8 mouse cellular contexts compared by ENCODE assay signal in the genomic region with DNA sequence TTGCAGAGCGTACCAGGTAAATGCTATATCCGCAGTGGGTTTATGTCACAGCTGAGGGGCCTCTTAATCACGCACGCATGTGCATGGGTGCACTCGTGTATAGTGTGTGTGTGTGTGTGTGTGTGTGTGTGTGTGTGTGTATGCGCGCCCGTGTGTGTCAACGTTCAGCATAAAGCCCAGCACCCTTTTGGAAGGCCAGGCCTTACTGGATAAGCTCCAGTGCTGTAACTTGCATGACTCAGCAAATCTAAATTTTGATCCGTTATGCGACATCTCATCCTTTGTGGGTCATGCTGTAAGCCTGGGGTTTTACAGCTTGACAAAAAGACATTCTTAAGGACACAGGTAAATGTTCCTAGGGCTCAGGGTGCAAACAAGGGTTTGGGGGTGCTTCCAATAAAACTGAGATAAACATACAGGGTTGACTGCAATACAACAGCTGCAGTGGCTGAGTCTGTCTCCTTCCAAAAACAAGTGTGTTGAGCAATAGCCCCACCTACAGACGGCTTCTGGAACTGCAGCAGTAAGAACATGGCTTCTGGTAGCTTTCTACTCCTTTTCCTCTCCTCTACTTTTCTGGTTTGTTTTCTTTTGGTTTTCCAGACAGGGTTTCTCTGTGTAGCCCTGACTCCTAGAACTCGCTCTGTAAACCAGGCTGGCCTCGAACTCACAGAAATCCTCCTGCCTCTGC. TPM values are rescaled to one million over a fixed set of nuclear protein-coding genes. Genes with fewer than 3 reads are reported as not detected.
DNase-seq lines count a peak whose midpoint lies in the region; ATAC-seq and TF ChIP-seq lines count a peak whose summit lies in the region.

No protein-coding gene starts in this region.

- H3K27ac ChIP-seq in ES-Bruce4 (ENCODE audit: insufficient read depth, low read length), result peak overlapping the region; percentile 34; the same call in 1 of the 2 replicates
- no peak overlapping the region for H3K27ac ChIP-seq in embryonic facial prominence, embryonic 11.5 days (replicated peaks; ENCODE audit: low read depth, low read length)
- no peak overlapping the region for H3K27ac ChIP-seq in heart, postnatal 0 days (ENCODE audit: low read depth)
- peak overlapping the region; percentile 82 for H3K27ac ChIP-seq in layer of hippocampus, adult 2 months
- no peak overlapping the region for H3K27ac ChIP-seq in lung, embryonic 14.5 days (ENCODE audit: low read depth)

- TF ChIP-seq CTCF in ES-Bruce4 (IDR thresholded peaks at IDR 0.05; ENCODE audit: low read depth, low read length), result peak; percentile 40
- TF ChIP-seq CTCF in heart, postnatal 0 days (IDR thresholded peaks at IDR 0.05; ENCODE audit: low read depth), result peak; percentile 89
- peak; percentile 99 for TF ChIP-seq CTCF in layer of hippocampus, adult 2 months (conservative IDR thresholded peaks at IDR 0.05)
- TF ChIP-seq CTCF in lung, embryonic 14.5 days (IDR thresholded peaks at IDR 0.05; ENCODE audit: low read depth), result peak; percentile 82

- no peak for TF ChIP-seq EP300 in ES-Bruce4 (IDR thresholded peaks at IDR 0.05; ENCODE audit: insufficient read depth, low read depth, low read length)
- TF ChIP-seq EP300 in heart, postnatal 0 days (IDR thresholded peaks at IDR 0.05; ENCODE audit: low read depth), result no peak

- H3K4me1 ChIP-seq in ES-Bruce4 (ENCODE audit: control insufficient read depth, insufficient read depth, low read length), result no peaks in the 10 kb centered on the region
- H3K4me1 ChIP-seq in embryonic facial prominence, embryonic 11.5 days (ENCODE audit: control insufficient read depth, insufficient read depth, low read length), result no peaks in the 10 kb centered on the region
- H3K4me1 ChIP-seq in heart, postnatal 0 days (ENCODE audit: control insufficient read depth, insufficient read depth), result no peaks in the 10 kb centered on the region
- no peaks in the 10 kb centered on the region for H3K4me1 ChIP-seq in lung, embryonic 14.5 days (ENCODE audit: insufficient read depth)

- DNase-seq in adrenal gland, postnatal 14 days, result peak; percentile 72
- peak; percentile 83 for DNase-seq in embryonic facial prominence, embryonic 11.5 days (ENCODE audit: low spot score)
- DNase-seq in heart, postnatal 0 days (ENCODE audit: low spot score), result peak; percentile 55
- DNase-seq in layer of hippocampus, adult 2 months (ENCODE audit: low spot score in 2 of 2), result peak; percentile 72 to 85
- peak; percentile 89 for DNase-seq in lung, embryonic 14.5 days
- DNase-seq in retina, embryonic 14.5 days (ENCODE audit: low spot score), result peak; percentile 87
- DNase-seq in urinary bladder, postnatal 36 days (ENCODE audit: low spot score in 2 of 2), result peak; percentile 32 to 55

- WGBS in embryonic facial prominence, embryonic 11.5 days, result 76% methylated on average over 14 of the region's 14 CpGs
- WGBS in heart, postnatal 0 days, result 63% methylated on average over 14 of the region's 14 CpGs
- WGBS in lung, embryonic 14.5 days, result 73% methylated on average over 14 of the region's 14 CpGs

- no peak overlapping the region for H3K4me3 ChIP-seq in ES-Bruce4 (ENCODE audit: low read depth, low read length)
- H3K4me3 ChIP-seq in embryonic facial prominence, embryonic 11.5 days (ENCODE audit: low read depth, low read length), result no peak overlapping the region
- no peak overlapping the region for H3K4me3 ChIP-seq in heart, postnatal 0 days (ENCODE audit: low read depth, low read length)
- H3K4me3 ChIP-seq in layer of hippocampus, adult 2 months, result no peak overlapping the region
- no peak overlapping the region for H3K4me3 ChIP-seq in lung, embryonic 14.5 days (ENCODE audit: low read depth, low read length)

- no peak overlapping the region for H3K9ac ChIP-seq in ES-Bruce4 (ENCODE audit: low read depth, poor library complexity, severe bottlenecking)
- H3K9ac ChIP-seq in embryonic facial prominence, embryonic 11.5 days (replicated peaks; ENCODE audit: low read length), result no peak overlapping the region
- no peak overlapping the region for H3K9ac ChIP-seq in heart, postnatal 0 days (replicated peaks; ENCODE audit: low read depth, low read length)
- H3K9ac ChIP-seq in lung, embryonic 14.5 days, result no peak overlapping the region

- H3K27me3 ChIP-seq in ES-Bruce4 (ENCODE audit: control insufficient read depth, insufficient read depth, low read length, poor library complexity, severe bottlenecking), result no peaks in the 10 kb centered on the region
- no peaks in the 10 kb centered on the region for H3K27me3 ChIP-seq in embryonic facial prominence, embryonic 11.5 days (ENCODE audit: control insufficient read depth, insufficient read depth, low read length)
- no peaks in the 10 kb centered on the region for H3K27me3 ChIP-seq in heart, postnatal 0 days (ENCODE audit: control insufficient read depth, insufficient read depth, low read length)
- H3K27me3 ChIP-seq in lung, embryonic 14.5 days (ENCODE audit: insufficient read depth, low read length), result no peaks in the 10 kb centered on the region

- no peak for TF ChIP-seq POLR2A in ES-Bruce4 (IDR thresholded peaks at IDR 0.05; ENCODE audit: insufficient read depth, low read length)

- ATAC-seq in embryonic facial prominence, embryonic 11.5 days (replicated peaks; ENCODE audit: insufficient number of reproducible peaks, low FRiP score, low TSS enrichment, low read depth), result no peak
- ATAC-seq in heart, postnatal 0 days (ENCODE audit: insufficient read depth, low read depth), result no peak; the same call in 1 of the 2 replicates
- ATAC-seq in lung, embryonic 14.5 days (ENCODE audit: insufficient read depth), result peak; percentile 49; the same call in 1 of the 2 replicates

- H3K9me3 ChIP-seq in ES-Bruce4 (replicated peaks; ENCODE audit: control insufficient read depth, insufficient read depth, low read length, poor library complexity, severe bottlenecking), result no peaks in the 10 kb centered on the region
- H3K9me3 ChIP-seq in embryonic facial prominence, embryonic 11.5 days (replicated peaks; ENCODE audit: control insufficient read depth, low read length), result no peaks in the 10 kb centered on the region
- no peaks in the 10 kb centered on the region for H3K9me3 ChIP-seq in heart, postnatal 0 days (replicated peaks; ENCODE audit: control insufficient read depth, low read length)
- no peaks in the 10 kb centered on the region for H3K9me3 ChIP-seq in lung, embryonic 14.5 days (ENCODE audit: low read depth, low read length)

- H3K36me3 ChIP-seq in ES-Bruce4 (ENCODE audit: control insufficient read depth, insufficient read depth, low read length, poor library complexity, severe bottlenecking), result no peaks in the 10 kb centered on the region
- H3K36me3 ChIP-seq in embryonic facial prominence, embryonic 11.5 days (replicated peaks; ENCODE audit: control insufficient read depth, insufficient read depth, low read depth, low read length), result no peaks in the 10 kb centered on the region
- no peaks in the 10 kb centered on the region for H3K36me3 ChIP-seq in heart, postnatal 0 days (replicated peaks; ENCODE audit: control insufficient read depth, insufficient read depth, low read length)
- H3K36me3 ChIP-seq in lung, embryonic 14.5 days (ENCODE audit: insufficient read depth), result no peaks in the 10 kb centered on the region

- no peak overlapping the region for H3K4me2 ChIP-seq in embryonic facial prominence, embryonic 11.5 days (ENCODE audit: low read depth, low read length)
- H3K4me2 ChIP-seq in heart, postnatal 0 days (ENCODE audit: low read depth, low read length), result no peak overlapping the region
- no peak overlapping the region for H3K4me2 ChIP-seq in lung, embryonic 14.5 days

RNA-seq across cellular contexts. Expression of gene Tbx19, which starts 28.2 kb away (rescaled TPM):
- not detected in 2 replicates for polyA plus RNA-seq in ES-Bruce4 (2011; ENCODE audit: insufficient read depth, insufficient read length, low read depth, missing spikeins)
- not detected in 2 replicates for total RNA-seq in adrenal gland, postnatal 14 days (2021)
- 0.21 TPM in 1 of 2 replicates, not detected in the other for polyA plus RNA-seq in embryonic facial prominence, embryonic 11.5 days (2014; fragmentation: Nextera tagmentation; extraction: Ambion mirVana)
- total RNA-seq in heart, postnatal 0 days (2014; rRNA removed; ENCODE audit: low replicate concordance), result not detected in 2 replicates
- polyA plus RNA-seq in heart, postnatal 0 days (2015; fragmentation: Nextera tagmentation; extraction: Ambion mirVana), result not detected in 2 replicates
- total RNA-seq in layer of hippocampus, adult 2 months (2021), result not detected
- polyA plus RNA-seq in lung, embryonic 14.5 days (2014; fragmentation: Nextera tagmentation; extraction: Ambion mirVana), result not detected in 2 replicates

Comparison
In these comparisons a context has a peak if more than half of its experiments do, and no peak if none do; other contexts are left out.
1. H3K27ac ChIP-seq: peak in ES-Bruce4 (single experiment) and layer of hippocampus, adult 2 months (single experiment); none in embryonic facial prominence, embryonic 11.5 days (single experiment), heart, postnatal 0 days (single experiment) and lung, embryonic 14.5 days (single experiment).
2. CTCF ChIP-seq: peak in every context shown above with its lines; median percentile 99 in layer of hippocampus, adult 2 months; 89 in heart, postnatal 0 days; 82 in lung, embryonic 14.5 days; 40 in ES-Bruce4.
3. Peak in every context shown above with its lines, with median percentiles within 50 percentile points of each other: DNase-seq.